Mouse (Mus musculus): Measurements from ENCODE around the gene Ghr. TPM values are rescaled to one million over a fixed set of nuclear protein-coding genes. Genes with fewer than 3 reads are reported as not detected.

Ghr gene
- polyA plus RNA-seq (2015; fragmentation: Nextera tagmentation; extraction: Ambion mirVana), result 16.3 and 17.8 TPM in 2 replicates

DNA sequence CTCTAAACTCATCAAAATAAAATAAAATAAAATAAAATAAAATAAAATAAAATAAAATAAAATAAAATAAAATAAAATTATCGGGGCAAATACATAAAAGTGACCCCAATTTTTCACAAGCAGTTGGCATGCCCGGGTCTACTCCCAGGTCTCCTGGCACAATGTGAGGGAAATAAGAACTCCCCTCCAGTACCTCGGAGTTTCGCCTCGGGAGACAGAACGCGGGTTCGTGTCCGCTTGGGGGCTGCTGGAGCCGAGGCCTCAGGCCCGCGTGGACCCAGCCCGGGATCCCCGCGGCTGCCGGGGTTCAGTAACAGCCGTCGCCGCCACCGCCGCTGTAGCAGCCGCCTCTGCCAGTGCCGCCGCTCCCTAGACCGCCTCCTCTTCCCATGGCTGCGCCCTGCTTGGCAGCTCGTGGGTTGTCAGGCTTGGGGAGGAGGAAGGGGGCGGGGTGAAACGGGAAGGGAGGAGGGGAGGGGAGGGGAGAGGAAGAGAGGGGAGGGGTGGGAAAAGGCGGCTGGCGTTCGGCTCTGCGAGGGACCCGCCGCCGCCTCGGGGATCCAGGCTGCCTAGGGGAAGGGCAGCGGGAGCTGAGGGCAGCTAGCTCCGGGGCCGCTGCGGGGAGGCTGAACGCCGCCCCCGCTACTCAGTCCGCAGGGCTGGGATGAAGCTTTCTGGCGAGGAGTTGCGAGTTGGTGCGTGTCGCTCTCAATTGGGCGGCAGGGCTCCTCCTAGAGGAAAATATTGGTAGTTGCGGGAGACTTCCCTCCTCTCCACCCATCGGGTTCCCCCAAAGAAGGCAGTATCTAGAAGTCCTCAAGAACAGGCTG is at the start of gene Ghr:
Ghr (minus strand) TSS at position 686 of the 830 bp plus-strand sequence.

DNA sequence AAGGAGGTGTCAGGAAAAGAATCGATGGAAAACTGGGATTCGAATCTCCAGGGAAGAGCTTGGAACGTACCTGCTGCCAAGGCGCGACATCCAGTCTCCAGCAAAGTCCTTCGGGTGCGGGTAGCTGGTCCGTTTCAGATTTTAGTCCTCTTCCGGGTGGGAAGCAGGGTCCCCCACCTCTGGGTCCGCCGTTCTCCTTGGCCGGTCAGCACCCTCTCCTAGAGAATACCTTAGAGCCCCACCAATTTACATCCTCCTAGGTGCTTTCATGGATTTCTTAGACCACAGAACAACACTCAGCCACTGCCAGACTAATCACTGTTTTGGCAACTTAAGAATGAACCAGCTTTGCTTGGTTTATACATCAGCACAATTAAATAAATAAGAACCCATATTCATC is 279.9 kb downstream of the Ghr start, which contains the start of gene Ccdc152:
Ccdc152 (minus strand) TSS at position 101 of the 400 bp plus-strand sequence.

DNA sequence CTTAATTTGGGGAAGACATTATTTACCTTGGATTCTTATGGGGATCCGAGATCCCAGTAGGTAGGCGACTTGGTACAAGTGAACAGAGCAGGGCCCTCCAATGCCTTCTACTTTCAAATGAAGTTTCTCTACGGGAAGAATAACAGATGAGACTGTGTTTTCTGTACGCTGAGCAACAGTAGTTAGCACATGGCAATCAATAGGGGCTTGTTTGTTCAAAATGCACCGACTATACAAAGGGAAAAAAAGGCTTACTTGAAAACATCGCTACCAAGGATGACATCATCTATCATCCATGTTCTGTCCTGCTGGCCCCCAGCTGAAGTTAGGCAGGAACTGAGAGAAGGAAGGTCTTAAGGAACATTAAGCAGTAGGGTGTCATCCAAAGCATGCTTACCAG is 315.0 kb downstream of the Ghr start, which contains the start of gene Selenop:
Selenop (plus strand) TSS at position 301 of the 400 bp plus-strand sequence.

